Comparison of ENCODE assay signal across 9 mouse cellular contexts in the genomic region with DNA sequence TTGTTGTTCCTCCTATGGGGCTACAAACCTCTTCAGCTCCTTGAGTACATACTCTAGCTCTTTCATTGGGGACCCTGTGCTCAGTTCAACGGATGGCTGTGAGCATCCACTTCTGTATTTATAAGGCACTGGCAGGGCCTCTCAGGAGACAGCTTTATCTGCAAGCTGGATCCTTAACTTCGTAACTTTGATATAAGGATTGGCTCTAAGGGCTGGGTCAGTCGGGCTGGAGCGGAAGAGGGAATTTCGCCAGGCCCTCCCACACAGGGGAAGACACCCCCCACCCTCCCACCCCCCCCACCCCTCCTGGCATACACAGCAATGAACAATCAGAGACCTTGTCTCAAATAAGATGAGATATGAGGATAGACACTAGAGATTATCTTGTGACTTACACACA.
DNase-seq lines count a peak whose midpoint lies in the region; ATAC-seq lines count a peak whose summit lies in the region.
"Had no signal": no experiment of that assay in that cellular context is flagged by ENCODE, and none has a peak within 500 bp of the region (broad histone marks: within the 10 kb centered on the region; RNA-seq: fewer than 3 reads in every experiment).

No protein-coding gene starts in this region.

- no peaks in the 10 kb centered on the region for H3K36me3 ChIP-seq in liver, embryonic 12.5 days
- H3K36me3 ChIP-seq: hindbrain, embryonic 15.5 days had no signal

- H3K9ac ChIP-seq in liver, embryonic 12.5 days: no peak overlapping the region
- H3K9ac ChIP-seq: hindbrain, embryonic 15.5 days had no signal

- no peaks in the 10 kb centered on the region for H3K4me1 ChIP-seq in liver, embryonic 12.5 days
- H3K4me1 ChIP-seq: hindbrain, embryonic 15.5 days had no signal

- peak; percentile 2 for DNase-seq in cerebellum, adult 9-11 months
- no peak for DNase-seq in cerebellum, adult 8-10 months
- peak; percentile 34 for DNase-seq in liver
- DNase-seq in CD8-positive naive resting alpha-beta T cell, adult 2 months (ENCODE audit: low read depth in 2 of 2, low spot score in 2 of 2): peak; percentile 6 to 19
- peak; percentile 52 for DNase-seq in embryo, embryonic 10.5 days (ENCODE audit: low spot score)
- peak; percentile 12 to 20 for DNase-seq in lung, postnatal 4 days
- no peak for DNase-seq in Muller cell, postnatal 12 days (ENCODE audit: inconsistent ontology term)

- H3K27ac ChIP-seq in liver, embryonic 12.5 days: no peak overlapping the region
- H3K27ac ChIP-seq: hindbrain, embryonic 15.5 days had no signal

- H3K4me2 ChIP-seq in liver, embryonic 12.5 days: no peak overlapping the region
- H3K4me2 ChIP-seq: hindbrain, embryonic 15.5 days had no signal

- H3K4me3 ChIP-seq in liver, embryonic 12.5 days: no peak overlapping the region
- H3K4me3 ChIP-seq: hindbrain, embryonic 15.5 days had no signal

- 60% methylated on average over 5 of the region's 5 CpGs for WGBS in liver, embryonic 12.5 days (ENCODE audit: insufficient replicate concordance)

- no peaks in the 10 kb centered on the region for H3K9me3 ChIP-seq in liver, embryonic 12.5 days (replicated peaks)
- H3K9me3 ChIP-seq: hindbrain, embryonic 15.5 days had no signal

- no peak for ATAC-seq in liver, embryonic 12.5 days

- no peaks in the 10 kb centered on the region for H3K27me3 ChIP-seq in liver, embryonic 12.5 days (replicated peaks)
- H3K27me3 ChIP-seq: hindbrain, embryonic 15.5 days had no signal

Comparison
In these comparisons a context has a peak if more than half of its experiments do, and no peak if none do; other contexts are left out.
1. DNase-seq: peak in cerebellum, adult 9-11 months (single experiment), liver (single experiment), CD8-positive naive resting alpha-beta T cell, adult 2 months (2 of 2), embryo, embryonic 10.5 days (single experiment) and lung, postnatal 4 days (2 of 2); none in cerebellum, adult 8-10 months (single experiment) and Muller cell, postnatal 12 days (single experiment).